Mouse (Mus musculus) heart, embryonic 16.5 days (tissue): ENCODE measurements around the gene Ldha. TPM values are rescaled to one million over a fixed set of nuclear protein-coding genes. Genes with fewer than 3 reads are reported as not detected.

ENCODE experiments used
- ATAC-seq: fragments of 200-750 bp; cut with Nextera tagmentation; replicated peaks from 2 replicates; pipeline ENCODE4 v1.8.0; 2017; ENCODE audit warnings: moderate number of reproducible peaks; ENCODE audit not compliant: insufficient read depth, low FRiP score; ENCODE audit errors: extremely low read depth
- H3K27ac ChIP-seq: fragments of 300-500 bp; sonication (generic); 2 replicates; pipeline ENCODE4 v1.5.1; 2014; ENCODE audit warnings: mild to moderate bottlenecking, low read length, control low read depth, moderate library complexity
- H3K27me3 ChIP-seq: fragments of 300-500 bp; sonication (generic); 2 replicates; pipeline ENCODE4 v1.6.1; 2014; ENCODE audit warnings: low read length, mixed read lengths; ENCODE audit not compliant: control insufficient read depth, insufficient read depth
- H3K36me3 ChIP-seq: fragments of 300-500 bp; sonication (generic); 2 replicates; pipeline ENCODE4 v1.6.1; 2014; ENCODE audit not compliant: control insufficient read depth, insufficient read depth
- H3K4me1 ChIP-seq: fragments of 300-500 bp; sonication (generic); 2 replicates; pipeline ENCODE4 v1.6.1; 2014; ENCODE audit warnings: low read length, mixed read lengths; ENCODE audit not compliant: control insufficient read depth, insufficient read depth
- H3K4me2 ChIP-seq: fragments of 300-500 bp; sonication (generic); 2 replicates; pipeline ENCODE4 v1.6.1; 2014; ENCODE audit warnings: low read depth, mild to moderate bottlenecking, control low read depth, low read length
- H3K4me3 ChIP-seq: fragments of 300-500 bp; sonication (generic); 2 replicates; pipeline ENCODE4 v1.5.1; 2014; ENCODE audit warnings: mild to moderate bottlenecking, control low read depth, low read length
- H3K9ac ChIP-seq: fragments of 300-500 bp; sonication (generic); 2 replicates; pipeline ENCODE4 v1.6.1; 2014; ENCODE audit warnings: low read length, control low read depth
- H3K9me3 ChIP-seq: fragments of 300-500 bp; sonication (generic); replicated peaks from 2 replicates; pipeline ENCODE4 v1.6.1; 2016; ENCODE audit warnings: low read length; ENCODE audit not compliant: control insufficient read depth
- WGBS: fragments of 180-500 bp; shearing (Covaris S2); extraction: QIAGEN DNeasy Blood & Tissue Kit; methylation state at CpG from one replicate; pipeline ENCODE4 v1.1.7; 2014; 5-methylcytosine and 5-hydroxymethylcytosine counted together
- polyA plus RNA-seq: library from polyadenylated mRNA; unstranded; fragments of >200 nt; fragmentation: Nextera tagmentation; extraction: Ambion mirVana; gene quantifications from 2 replicates; pipeline ENCODE4 v1.2.1, GENCODE M21; 2015

Gene Ldha
- polyA plus RNA-seq, 1 experiment from 2014 or later, result 3,218 TPM

GRCm38 (mm10) chr7:46855866-46856560 lies 14.7 kb downstream of the Ldha start:
- Histone ChIP-seq H3K9me3 (no peaks in the 10 kb centered on the region), H3K4me3 (no peak overlapping the region), H3K27ac (no peak overlapping the region), H3K27me3 (no peaks in the 10 kb centered on the region), H3K9ac (no peak overlapping the region), H3K4me2 (no peak overlapping the region), H3K36me3 (peaks cover 48% of the 10 kb centered on the region), H3K4me1 (no peaks in the 10 kb centered on the region)
- 0 out of 2 replicates have a peak, but pooled peaks have one; percentile 10 for ATAC-seq
- WGBS, result 68% methylated on average over 7 of the region's 7 CpGs

DNA sequence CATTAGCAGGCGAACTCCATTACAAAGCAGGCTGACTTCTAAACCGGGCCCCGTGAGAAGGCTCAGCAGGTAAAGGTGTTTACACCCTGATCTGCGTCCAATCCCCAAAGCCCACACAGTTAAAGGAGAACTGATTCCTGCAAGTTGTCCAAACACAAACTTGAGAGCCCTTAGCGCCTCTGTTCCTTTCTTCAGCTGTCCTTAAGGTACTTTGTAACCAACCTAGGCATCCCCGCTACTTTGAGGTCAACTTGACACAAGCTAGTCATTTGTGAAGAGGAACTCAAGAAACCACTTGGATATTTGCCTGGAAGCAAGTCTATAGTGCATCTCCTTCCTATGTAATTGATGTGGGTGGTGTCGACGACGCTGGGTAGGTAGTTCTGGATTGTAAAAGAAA lies 16.2 kb downstream of the Ldha start:
- Histone ChIP-seq H3K4me3 (no peak overlapping the region), H3K9me3 (no peaks in the 10 kb centered on the region), H3K27me3 (no peaks in the 10 kb centered on the region), H3K36me3 (peaks cover 35% of the 10 kb centered on the region), H3K27ac (no peak overlapping the region), H3K4me1 (no peaks in the 10 kb centered on the region), H3K4me2 (no peak overlapping the region), H3K9ac (no peak overlapping the region)
- no peak for ATAC-seq
- 71% methylated on average over 9 of the region's 9 CpGs for WGBS

DNA sequence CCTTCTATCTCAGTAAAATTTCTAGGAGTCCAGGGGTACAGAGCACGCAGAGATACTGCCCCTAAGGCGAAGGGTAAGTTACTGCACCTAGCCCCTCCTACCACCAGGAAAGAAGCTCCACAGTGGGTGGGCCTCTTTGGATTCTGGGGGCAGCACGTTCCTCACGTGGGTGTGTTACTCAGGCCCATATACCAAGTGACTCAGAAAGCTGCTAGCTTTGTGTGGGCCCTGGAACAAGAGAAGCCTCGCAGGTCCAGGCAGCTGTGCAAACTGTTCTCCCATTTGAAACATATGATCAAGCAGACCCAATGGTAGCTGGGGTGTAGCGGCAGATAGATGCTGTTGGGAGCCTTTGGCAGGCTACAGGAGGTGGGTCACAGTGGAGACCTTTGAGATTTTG lies 17.8 kb downstream of the Ldha start:
- H3K4me3 ChIP-seq, result no peak overlapping the region
- no peak overlapping the region for H3K27ac ChIP-seq
- H3K9ac ChIP-seq, result no peak overlapping the region
- no peaks in the 10 kb centered on the region for H3K4me1 ChIP-seq
- H3K27me3 ChIP-seq, result no peaks in the 10 kb centered on the region
- peaks cover 19% of the 10 kb centered on the region for H3K36me3 ChIP-seq
- ATAC-seq, result no peak
- 56% methylated on average over 6 of the region's 6 CpGs for WGBS
- H3K4me2 ChIP-seq, result no peak overlapping the region
- H3K9me3 ChIP-seq, result no peaks in the 10 kb centered on the region

GRCm38 (mm10) chr7:46860996-46861395 lies 19.7 kb downstream of the Ldha start, which contains the start of gene Ldhc:
TSS of gene Ldhc (plus strand) at chr7:46861203.
- no peaks in the 10 kb centered on the region for H3K27me3 ChIP-seq
- no peak for ATAC-seq
- no peak within 1 kb of the TSS for H3K4me2 ChIP-seq
- H3K4me1 ChIP-seq, result no peaks in the 10 kb centered on the region
- H3K9ac ChIP-seq, result no peak within 1 kb of the TSS
- H3K36me3 ChIP-seq, result peaks cover under 1% of the 10 kb centered on the region; the same call in 1 of the 2 replicates
- no peaks in the 10 kb centered on the region for H3K9me3 ChIP-seq
- H3K4me3 ChIP-seq, result no peak within 1 kb of the TSS
- WGBS, result 45% methylated on average over 10 of the region's 10 CpGs
- no peak within 1 kb of the TSS for H3K27ac ChIP-seq

- H3K4me3 ChIP-seq, result no peak overlapping the region
- H3K36me3 ChIP-seq, result no peaks in the 10 kb centered on the region
- no peak for ATAC-seq
- 54% methylated on average over 4 of the region's 4 CpGs for WGBS
- no peak overlapping the region for H3K4me2 ChIP-seq
- no peak overlapping the region for H3K9ac ChIP-seq
- no peaks in the 10 kb centered on the region for H3K27me3 ChIP-seq
- H3K4me1 ChIP-seq, result no peaks in the 10 kb centered on the region
- H3K27ac ChIP-seq, result no peak overlapping the region
- H3K9me3 ChIP-seq, result no peaks in the 10 kb centered on the region
Observed at GRCm38 (mm10) chr7:46871988-46872387, 30.7 kb downstream of the Ldha start.

GRCm38 (mm10) chr7:46876841-46877240 lies 35.6 kb downstream of the Ldha start:
- no peak overlapping the region for H3K4me3 ChIP-seq
- H3K4me2 ChIP-seq, result no peak overlapping the region
- H3K9me3 ChIP-seq, result no peaks in the 10 kb centered on the region
- H3K27ac ChIP-seq, result no peak overlapping the region
- H3K27me3 ChIP-seq, result no peaks in the 10 kb centered on the region
- no peak for ATAC-seq
- no peak overlapping the region for H3K9ac ChIP-seq
- WGBS, result 69% methylated on average over 4 of the region's 4 CpGs
- no peaks in the 10 kb centered on the region for H3K36me3 ChIP-seq
- no peaks in the 10 kb centered on the region for H3K4me1 ChIP-seq

DNA sequence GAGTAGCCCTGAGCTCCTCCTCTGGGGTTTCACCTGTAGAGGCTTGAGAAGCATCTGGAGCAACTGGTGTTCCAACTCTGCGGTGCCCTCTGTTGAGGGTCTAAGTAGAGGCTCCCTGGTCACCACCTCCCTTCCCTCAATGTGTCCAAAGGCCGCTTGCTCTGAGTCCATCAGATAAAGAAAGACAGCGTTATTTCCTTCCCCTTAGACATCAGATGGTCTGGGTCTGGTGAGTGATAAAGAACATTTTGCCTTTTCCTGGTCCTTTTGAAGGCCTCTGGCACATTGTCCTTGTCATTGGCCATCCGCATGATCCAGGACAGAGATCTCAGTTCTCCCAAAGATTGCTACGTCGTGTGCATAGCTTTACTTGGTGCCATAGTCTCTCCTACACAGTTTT lies 36.0 kb downstream of the Ldha start:
- no peak overlapping the region for H3K9ac ChIP-seq
- no peaks in the 10 kb centered on the region for H3K9me3 ChIP-seq

DNA sequence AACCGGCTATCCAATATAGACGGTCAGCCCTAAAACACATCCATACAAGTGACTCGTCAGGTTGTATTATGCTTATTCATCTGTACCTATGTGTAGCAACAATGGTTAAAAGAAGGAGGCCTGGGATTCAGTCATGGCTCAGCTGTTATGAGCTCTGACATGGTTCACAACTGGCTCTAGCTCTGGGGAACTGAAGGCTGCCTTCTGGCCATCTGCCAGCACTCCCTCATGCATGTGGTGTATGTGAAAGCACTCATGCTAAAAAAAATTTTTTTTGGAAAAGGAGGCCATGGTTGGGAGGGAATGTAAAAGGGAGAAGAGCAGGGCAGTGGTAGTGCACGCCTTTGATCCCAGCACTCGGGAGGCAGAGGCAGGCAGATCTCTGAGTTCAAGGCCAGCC lies 38.6 kb downstream of the Ldha start:
- no peaks in the 10 kb centered on the region for H3K9me3 ChIP-seq
- no peaks in the 10 kb centered on the region for H3K27me3 ChIP-seq
- H3K4me1 ChIP-seq, result no peaks in the 10 kb centered on the region
- no peak overlapping the region for H3K9ac ChIP-seq
- 90% methylated on average over 5 of the region's 5 CpGs for WGBS
- no peaks in the 10 kb centered on the region for H3K36me3 ChIP-seq
- no peak overlapping the region for H3K27ac ChIP-seq
- no peak overlapping the region for H3K4me2 ChIP-seq
- H3K4me3 ChIP-seq, result no peak overlapping the region
- no peak for ATAC-seq

More for the DNA sequence above, 36.0 kb downstream of the Ldha start:
- WGBS, result 72% methylated on average over 6 of the region's 6 CpGs
- Histone ChIP-seq H3K4me2 (no peak overlapping the region), H3K4me3 (no peak overlapping the region), H3K36me3 (no peaks in the 10 kb centered on the region), H3K4me1 (no peaks in the 10 kb centered on the region), H3K27ac (no peak overlapping the region), H3K27me3 (no peaks in the 10 kb centered on the region)
- ATAC-seq, result no peak

DNA sequence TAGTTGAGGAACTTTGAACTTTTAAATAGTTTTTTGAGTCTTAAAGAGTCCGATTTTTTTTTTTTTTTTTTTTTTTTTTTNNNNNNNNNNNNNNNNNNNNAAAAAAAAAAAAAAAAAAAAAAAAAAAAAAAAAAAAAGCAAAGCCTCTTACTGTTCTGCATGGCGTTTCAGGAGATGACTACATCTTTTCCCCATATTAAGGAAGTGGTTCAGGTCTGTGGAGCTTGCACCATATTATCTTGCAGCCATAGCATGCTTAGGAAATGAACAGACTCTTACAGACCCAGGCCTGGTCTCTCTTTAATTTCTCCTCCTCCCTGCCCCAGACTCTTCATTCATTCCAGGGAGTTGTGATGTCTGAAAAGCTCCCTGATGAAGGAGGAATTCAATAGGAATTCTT lies 39.7 kb downstream of the Ldha start:
- WGBS, result 85% methylated on average over 2 of the region's 2 CpGs
- no peaks in the 10 kb centered on the region for H3K9me3 ChIP-seq
- ATAC-seq, result no peak
- H3K36me3 ChIP-seq, result peaks cover 3% of the 10 kb centered on the region
- no peak overlapping the region for H3K4me2 ChIP-seq
- no peak overlapping the region for H3K27ac ChIP-seq
- no peak overlapping the region for H3K4me3 ChIP-seq
- no peak overlapping the region for H3K9ac ChIP-seq
- no peaks in the 10 kb centered on the region for H3K4me1 ChIP-seq
- H3K27me3 ChIP-seq, result no peaks in the 10 kb centered on the region
